Mouse (Mus musculus): Measurements from ENCODE around the gene Eef1akmt2. TPM values are rescaled to one million over a fixed set of nuclear protein-coding genes. Genes with fewer than 3 reads are reported as not detected.

Eef1akmt2 gene
- polyA plus RNA-seq, 1 experiment, result 0.72 TPM

DNA sequence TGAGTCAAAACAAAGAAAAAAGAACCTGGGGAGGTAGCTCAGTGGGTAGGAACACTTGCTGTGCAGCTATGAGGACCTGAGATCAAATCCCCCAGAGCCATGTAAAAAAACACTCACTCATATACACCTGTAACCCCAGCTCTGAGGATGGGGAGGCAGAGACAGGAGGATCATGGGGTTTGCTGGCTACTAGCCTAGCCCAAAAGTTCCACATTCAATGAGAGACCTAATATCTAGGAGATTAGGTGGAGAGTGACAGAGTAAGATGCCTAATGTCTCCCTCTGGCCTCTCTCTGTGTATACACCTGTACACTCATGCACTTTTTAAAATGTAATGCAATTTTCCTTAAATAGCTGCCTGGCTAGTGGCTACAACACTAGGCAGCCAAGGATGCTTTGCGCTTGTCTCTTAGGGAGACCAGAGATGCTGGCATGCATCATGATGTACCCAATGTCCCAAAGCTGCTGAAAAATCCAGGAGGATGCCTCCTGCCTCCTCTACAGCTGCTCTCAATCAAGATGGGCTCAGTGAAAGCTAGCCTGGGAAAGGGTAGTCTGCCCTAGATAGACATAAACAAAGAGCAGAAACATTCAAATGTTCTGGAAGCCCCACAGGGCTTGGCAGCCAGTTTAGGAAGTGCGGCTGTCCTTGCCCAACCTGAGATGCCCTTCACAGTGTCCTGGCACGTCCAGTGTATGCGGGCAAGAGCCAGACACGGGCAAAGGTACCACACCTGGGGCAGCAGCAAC lies 39.3 kb upstream of the Eef1akmt2 start:
- no peaks in the 10 kb centered on the region for H3K9me3 ChIP-seq (ENCODE audit: control insufficient read depth, low read length)
- TF ChIP-seq GATA1 (IDR thresholded peaks at IDR 0.05; ENCODE audit: low read length) (no peak), TAL1 (IDR thresholded peaks at IDR 0.05; ENCODE audit: low read length) (no peak)
- no peak overlapping the region for H3K4me3 ChIP-seq (replicated peaks)
- no peaks in the 10 kb centered on the region for H3K27me3 ChIP-seq (ENCODE audit: control insufficient read depth)
- no peaks in the 10 kb centered on the region for H3K36me3 ChIP-seq (ENCODE audit: control insufficient read depth)
- peaks cover 15% of the 10 kb centered on the region for H3K4me1 ChIP-seq (ENCODE audit: control insufficient read depth)

DNA sequence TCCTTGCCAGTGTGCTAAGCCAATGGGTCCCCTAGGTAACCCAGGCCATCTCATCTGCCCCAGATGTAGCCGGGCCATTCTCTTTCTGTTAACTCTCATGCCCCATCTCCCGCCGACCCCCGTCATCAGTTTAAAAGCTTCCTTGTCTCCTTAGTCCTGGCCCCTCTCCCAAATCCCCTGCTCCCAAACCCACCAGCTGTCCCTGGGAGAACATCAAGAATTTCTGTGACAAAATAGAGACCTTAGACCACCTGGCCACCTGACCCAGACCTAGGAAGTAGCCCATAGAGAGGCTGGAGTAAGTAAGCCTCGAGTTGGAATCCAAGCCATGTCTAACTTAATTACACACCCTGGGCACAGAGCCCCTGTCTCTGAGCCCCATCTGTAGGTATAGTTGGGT lies 37.7 kb upstream of the Eef1akmt2 start:
- H3K4me1 ChIP-seq (ENCODE audit: control insufficient read depth), result peaks cover 15% of the 10 kb centered on the region
- no peaks in the 10 kb centered on the region for H3K27me3 ChIP-seq (ENCODE audit: control insufficient read depth)
- H3K9me3 ChIP-seq (ENCODE audit: control insufficient read depth, low read length), result no peaks in the 10 kb centered on the region
- H3K4me3 ChIP-seq (replicated peaks), result no peak overlapping the region
- peaks cover 5% of the 10 kb centered on the region for H3K36me3 ChIP-seq (ENCODE audit: control insufficient read depth)
- TF ChIP-seq TAL1 (IDR thresholded peaks at IDR 0.05; ENCODE audit: low read length) (no peak), GATA1 (IDR thresholded peaks at IDR 0.05; ENCODE audit: low read length) (no peak)

DNA sequence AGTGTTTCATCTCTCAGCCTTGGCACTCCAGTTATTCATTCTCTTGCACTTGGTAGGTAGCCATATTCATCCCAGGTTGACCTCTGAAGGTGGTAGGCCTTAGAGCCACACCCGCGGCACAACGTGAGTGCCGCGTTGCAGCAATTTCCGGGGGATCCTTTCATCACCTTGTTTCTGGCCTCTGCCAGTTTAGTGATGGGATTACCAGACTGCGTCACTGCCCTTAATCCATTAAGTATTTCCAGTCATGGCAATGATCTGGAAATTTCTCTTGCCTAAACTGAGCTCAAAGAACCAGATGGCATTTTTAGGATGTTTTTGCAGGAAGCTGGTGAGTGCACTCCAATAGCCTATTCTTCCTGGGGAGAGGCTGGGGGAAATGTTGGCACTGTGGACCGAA lies 37.2 kb upstream of the Eef1akmt2 start:
- peaks cover 15% of the 10 kb centered on the region for H3K4me1 ChIP-seq (ENCODE audit: control insufficient read depth)
- H3K36me3 ChIP-seq (ENCODE audit: control insufficient read depth), result peaks cover 10% of the 10 kb centered on the region
- TF ChIP-seq TAL1 (IDR thresholded peaks at IDR 0.05; ENCODE audit: low read length) (no peak), GATA1 (IDR thresholded peaks at IDR 0.05; ENCODE audit: low read length) (no peak)
- no peak overlapping the region for H3K4me3 ChIP-seq (replicated peaks)
- no peaks in the 10 kb centered on the region for H3K27me3 ChIP-seq (ENCODE audit: control insufficient read depth)
- no peaks in the 10 kb centered on the region for H3K9me3 ChIP-seq (ENCODE audit: control insufficient read depth, low read length)

DNA sequence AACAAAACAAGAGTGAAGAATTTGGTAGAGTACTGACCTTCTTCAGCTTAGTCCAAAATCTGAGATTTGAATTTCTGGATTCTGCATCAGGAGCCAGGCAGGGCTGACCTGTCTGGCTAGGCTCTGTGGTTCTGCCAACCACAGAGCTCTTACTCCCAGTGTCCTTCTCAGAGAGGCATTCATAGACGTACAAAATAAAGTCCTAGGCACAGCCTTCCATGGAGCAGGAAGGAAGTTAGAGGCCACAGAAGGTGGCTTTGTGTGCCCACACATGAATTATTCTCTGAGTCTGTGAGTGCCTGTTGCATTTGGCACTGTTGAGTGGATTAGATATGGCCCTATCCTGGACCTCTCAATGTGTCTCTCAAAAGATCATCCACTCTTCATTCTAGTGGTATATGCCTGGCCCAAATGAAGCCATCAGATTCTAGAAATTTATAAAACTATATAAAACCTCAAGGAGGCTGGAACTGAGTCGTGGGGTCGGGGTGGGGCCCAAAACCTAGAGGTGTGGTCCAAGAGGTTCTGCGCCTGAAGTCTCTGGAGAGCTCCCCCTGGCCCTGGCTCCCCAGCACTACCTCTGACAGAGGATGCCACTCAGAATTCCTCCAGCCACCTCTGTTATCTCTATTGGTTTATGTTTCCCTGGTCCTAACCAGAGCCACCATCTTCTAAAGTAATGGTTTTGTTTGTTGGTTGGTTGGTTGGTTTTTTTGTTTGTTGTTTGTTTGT lies 36.2 kb upstream of the Eef1akmt2 start:
- Histone ChIP-seq H3K36me3 (ENCODE audit: control insufficient read depth) (peaks cover 20% of the 10 kb centered on the region), H3K4me1 (ENCODE audit: control insufficient read depth) (peaks cover 15% of the 10 kb centered on the region), H3K4me3 (replicated peaks) (no peak overlapping the region), H3K9me3 (ENCODE audit: control insufficient read depth, low read length) (no peaks in the 10 kb centered on the region), H3K27me3 (ENCODE audit: control insufficient read depth) (no peaks in the 10 kb centered on the region)
- TF ChIP-seq TAL1 (IDR thresholded peaks at IDR 0.05; ENCODE audit: low read length) (no peak), GATA1 (IDR thresholded peaks at IDR 0.05; ENCODE audit: low read length) (no peak)

DNA sequence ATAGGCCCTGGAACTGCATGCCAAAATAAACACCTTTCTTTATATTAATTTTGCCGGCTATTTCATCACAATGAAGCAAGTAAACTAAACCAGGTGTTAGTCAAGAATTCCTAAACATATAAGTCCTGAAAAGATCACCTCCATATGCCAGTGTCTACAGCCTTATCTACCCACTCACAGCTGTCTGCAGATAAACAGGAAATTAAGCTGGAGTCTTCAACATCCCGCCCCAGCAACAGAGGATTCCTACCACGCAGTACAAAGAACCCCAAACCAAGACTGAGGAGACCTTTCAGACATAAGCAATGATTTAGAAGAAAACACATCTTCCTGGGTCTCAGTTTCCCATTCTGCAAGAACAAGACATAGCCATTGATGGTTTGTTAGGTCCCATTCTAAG lies 35.6 kb upstream of the Eef1akmt2 start:
- Histone ChIP-seq H3K4me1 (ENCODE audit: control insufficient read depth) (peaks cover 15% of the 10 kb centered on the region), H3K36me3 (ENCODE audit: control insufficient read depth) (peaks cover 26% of the 10 kb centered on the region), H3K4me3 (replicated peaks) (no peak overlapping the region), H3K9me3 (ENCODE audit: control insufficient read depth, low read length) (no peaks in the 10 kb centered on the region), H3K27me3 (ENCODE audit: control insufficient read depth) (no peaks in the 10 kb centered on the region)
- TF ChIP-seq GATA1 (IDR thresholded peaks at IDR 0.05; ENCODE audit: low read length) (no peak), TAL1 (IDR thresholded peaks at IDR 0.05; ENCODE audit: low read length) (no peak)

DNA sequence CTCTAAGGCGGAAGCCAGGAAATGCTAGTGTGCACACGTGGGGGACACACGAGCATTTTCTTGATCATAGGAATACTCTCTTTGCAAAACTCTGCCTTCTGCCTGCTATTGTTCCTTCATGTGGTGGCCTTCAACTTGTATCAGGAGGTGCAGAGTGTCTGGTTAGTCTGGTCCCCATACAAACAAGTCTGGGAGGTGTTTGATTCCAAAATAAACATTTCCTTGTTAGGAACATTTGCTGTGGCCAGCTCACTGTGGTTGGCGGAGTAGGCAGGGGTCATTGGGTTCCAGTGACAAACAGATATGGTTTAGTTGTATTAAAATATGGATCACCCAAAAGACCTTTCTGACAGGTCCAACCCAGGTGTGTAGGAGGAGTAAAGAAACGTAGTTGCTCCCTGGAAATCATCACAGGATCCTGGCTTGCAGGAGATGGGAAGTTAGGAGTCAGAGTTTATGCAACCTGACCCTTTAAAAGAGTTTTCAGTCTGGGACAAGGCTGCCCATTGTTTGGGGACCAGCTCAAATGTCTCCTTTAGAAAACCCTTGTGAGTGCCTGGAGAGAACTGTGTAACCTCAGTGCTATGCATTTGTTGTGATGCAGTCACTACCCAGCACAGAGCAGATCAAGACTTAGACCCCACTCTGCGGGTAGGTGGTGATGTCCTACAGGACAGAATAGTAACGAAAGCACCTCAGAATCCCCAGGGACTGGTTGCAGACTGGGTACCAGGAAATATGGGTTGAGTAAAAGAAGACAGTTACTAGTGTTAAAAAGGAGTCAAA lies 34.7 kb upstream of the Eef1akmt2 start:
- Histone ChIP-seq H3K27me3 (ENCODE audit: control insufficient read depth) (no peaks in the 10 kb centered on the region), H3K36me3 (ENCODE audit: control insufficient read depth) (peaks cover 35% of the 10 kb centered on the region), H3K4me1 (ENCODE audit: control insufficient read depth) (peaks cover 15% of the 10 kb centered on the region), H3K9me3 (ENCODE audit: control insufficient read depth, low read length) (no peaks in the 10 kb centered on the region), H3K4me3 (replicated peaks) (no peak overlapping the region)
- TF ChIP-seq GATA1 (IDR thresholded peaks at IDR 0.05; ENCODE audit: low read length), result no peak

DNA sequence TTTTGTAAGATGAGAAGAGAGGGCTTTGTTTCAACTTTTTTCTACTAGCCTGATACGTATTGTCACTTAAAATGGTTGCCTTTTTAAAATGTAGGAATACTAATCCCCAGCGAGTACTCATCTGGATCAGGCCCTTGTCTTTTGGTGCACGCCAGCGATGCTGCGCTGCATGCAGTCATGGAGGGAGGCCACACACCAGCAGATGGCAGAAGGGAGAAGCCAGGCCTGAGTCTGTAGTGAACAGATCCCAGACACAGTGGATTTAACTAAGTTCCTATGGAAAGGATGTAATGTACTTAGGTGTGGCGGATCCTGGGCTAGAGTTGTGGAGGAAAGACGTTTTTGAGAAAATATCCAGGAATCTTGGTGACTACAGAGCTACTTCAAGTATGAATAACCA lies 31.6 kb upstream of the Eef1akmt2 start:
- H3K36me3 ChIP-seq (ENCODE audit: control insufficient read depth), result peaks cover 65% of the 10 kb centered on the region
- no peaks in the 10 kb centered on the region for H3K27me3 ChIP-seq (ENCODE audit: control insufficient read depth)
- no peak for TF ChIP-seq GATA1 (IDR thresholded peaks at IDR 0.05; ENCODE audit: low read length)
- TF ChIP-seq TAL1 (IDR thresholded peaks at IDR 0.05; ENCODE audit: low read length), result no peak
- H3K9me3 ChIP-seq (ENCODE audit: control insufficient read depth, low read length), result no peaks in the 10 kb centered on the region
- no peak overlapping the region for H3K4me3 ChIP-seq (replicated peaks)
- H3K4me1 ChIP-seq (ENCODE audit: control insufficient read depth), result peaks cover 15% of the 10 kb centered on the region

DNA sequence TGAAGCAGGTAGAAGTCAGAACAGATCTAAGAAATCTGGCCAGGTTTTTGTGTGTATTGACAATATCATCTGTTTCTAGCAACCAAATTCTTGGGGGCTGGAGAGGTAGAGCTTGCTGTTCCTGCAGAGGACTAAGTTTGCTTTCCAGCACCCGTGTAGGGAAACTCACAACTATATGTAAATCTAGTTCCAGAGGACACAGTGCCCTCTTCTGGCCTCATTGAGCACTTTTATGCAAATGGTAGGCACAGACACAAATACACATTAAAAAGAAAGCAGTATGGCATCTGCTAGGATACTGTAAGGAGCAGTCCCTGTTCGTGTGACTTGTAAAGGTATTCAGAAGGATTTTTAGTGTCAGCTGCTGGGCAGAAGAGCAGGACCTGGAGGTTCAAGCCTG lies 29.9 kb upstream of the Eef1akmt2 start:
- no peak for TF ChIP-seq TAL1 (IDR thresholded peaks at IDR 0.05; ENCODE audit: low read length)

DNA sequence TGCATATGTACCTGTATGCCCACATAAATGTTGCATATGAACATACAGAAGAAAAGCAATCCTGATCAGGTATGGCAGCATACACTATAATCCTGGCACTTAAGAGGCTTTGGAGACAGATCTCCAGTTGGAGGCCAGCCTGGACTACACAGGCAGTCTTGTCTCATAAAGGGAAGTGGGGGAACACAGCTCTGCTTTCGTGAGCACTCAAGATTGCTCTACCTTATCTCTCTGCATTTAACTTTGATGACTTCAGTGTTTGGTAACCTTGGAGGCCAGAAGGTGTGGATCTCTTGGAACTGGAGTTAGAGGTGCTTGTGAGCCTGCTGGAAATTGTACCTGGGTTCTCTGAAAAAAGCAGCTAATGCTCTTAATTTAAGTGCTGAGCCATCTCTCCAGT lies 27.8 kb upstream of the Eef1akmt2 start:
- TF ChIP-seq GATA1 (IDR thresholded peaks at IDR 0.05; ENCODE audit: low read length) (no peak), TAL1 (IDR thresholded peaks at IDR 0.05; ENCODE audit: low read length) (no peak)
- H3K9me3 ChIP-seq (ENCODE audit: control insufficient read depth, low read length), result no peaks in the 10 kb centered on the region

More for the DNA sequence above, 29.9 kb upstream of the Eef1akmt2 start:
- Histone ChIP-seq H3K4me1 (ENCODE audit: control insufficient read depth) (peaks cover 1% of the 10 kb centered on the region; the same call in 1 of the 2 replicates), H3K27me3 (ENCODE audit: control insufficient read depth) (no peaks in the 10 kb centered on the region), H3K36me3 (ENCODE audit: control insufficient read depth) (peaks cover 81% of the 10 kb centered on the region), H3K9me3 (ENCODE audit: control insufficient read depth, low read length) (no peaks in the 10 kb centered on the region), H3K4me3 (replicated peaks) (no peak overlapping the region)

More for the DNA sequence above, 27.8 kb upstream of the Eef1akmt2 start:
- H3K36me3 ChIP-seq (ENCODE audit: control insufficient read depth), result peaks cover 97% of the 10 kb centered on the region
- no peaks in the 10 kb centered on the region for H3K27me3 ChIP-seq (ENCODE audit: control insufficient read depth)
- H3K4me1 ChIP-seq (ENCODE audit: control insufficient read depth), result no peaks in the 10 kb centered on the region
- no peak overlapping the region for H3K4me3 ChIP-seq (replicated peaks)
